Mouse (Mus musculus) yolk sac, embryonic 10.5 days (tissue): Measurements from ENCODE around the gene Adh4.
"Not testable (repeated sequence)": the region's sequence is repeated elsewhere in the genome, so short reads cannot be mapped to it uniquely, and the experiment has no call there.

Experiments
- DNase-seq: peaks from one replicate; pipeline ENCODE4 v3.0.0-alpha.2; 2017; ENCODE audit warnings: low spot score

The Adh4 gene

GRCm38 (mm10) chr3:138415121-138415690, at the start of gene Adh4:
Adh4 (plus strand) TSS chr3:138415466.
- peak; percentile 30 for DNase-seq

- no peak for DNase-seq
Observed at GRCm38 (mm10) chr3:138366181-138366580, 49.1 kb upstream of the Adh4 start.

GRCm38 (mm10) chr3:138369546-138369945, 45.7 kb upstream of the Adh4 start:
- DNase-seq = no peak

- not testable (repeated sequence) for DNase-seq
Observed at GRCm38 (mm10) chr3:138370289-138370688, 45.0 kb upstream of the Adh4 start.

- DNase-seq = no peak
Observed at GRCm38 (mm10) chr3:138373920-138374319, 41.3 kb upstream of the Adh4 start.

- no peak for DNase-seq
Observed at GRCm38 (mm10) chr3:138375148-138375547, 40.1 kb upstream of the Adh4 start.

GRCm38 (mm10) chr3:138381133-138381532, 34.1 kb upstream of the Adh4 start:
- no peak for DNase-seq

- DNase-seq = no peak
Observed at GRCm38 (mm10) chr3:138387155-138387554, 28.1 kb upstream of the Adh4 start.

- no peak for DNase-seq
Observed at GRCm38 (mm10) chr3:138404872-138405271, 10.4 kb upstream of the Adh4 start.

- peak; percentile 22 for DNase-seq
Observed at GRCm38 (mm10) chr3:138405341-138405740, 9.9 kb upstream of the Adh4 start.

- no peak for DNase-seq
Observed at GRCm38 (mm10) chr3:138405840-138406239, 9.4 kb upstream of the Adh4 start.

GRCm38 (mm10) chr3:138407920-138408319, 7.3 kb upstream of the Adh4 start:
- no peak for DNase-seq

- no peak for DNase-seq
Observed at GRCm38 (mm10) chr3:138409585-138409984, 5.7 kb upstream of the Adh4 start.

GRCm38 (mm10) chr3:138410211-138410610, 5.1 kb upstream of the Adh4 start:
- DNase-seq = no peak

GRCm38 (mm10) chr3:138419369-138419768, 4.1 kb downstream of the Adh4 start:
- DNase-seq = no peak

GRCm38 (mm10) chr3:138420385-138420784, 5.1 kb downstream of the Adh4 start:
- no peak for DNase-seq

- DNase-seq = no peak
Observed at GRCm38 (mm10) chr3:138423664-138424063, 8.4 kb downstream of the Adh4 start.

GRCm38 (mm10) chr3:138424247-138424646, 9.0 kb downstream of the Adh4 start:
- DNase-seq = no peak

GRCm38 (mm10) chr3:138430360-138430976, 15.2 kb downstream of the Adh4 start:
- DNase-seq = no peak

- no peak for DNase-seq
Observed at GRCm38 (mm10) chr3:138431835-138432234, 16.6 kb downstream of the Adh4 start.

GRCm38 (mm10) chr3:138438716-138439115, 23.4 kb downstream of the Adh4 start:
- no peak for DNase-seq

GRCm38 (mm10) chr3:138442203-138442602, 26.9 kb downstream of the Adh4 start:
- no peak for DNase-seq

- DNase-seq = peak; percentile 96
Observed at GRCm38 (mm10) chr3:138442612-138443464, 27.6 kb downstream of the Adh4 start, which contains the start of gene Adh5. Adh5 (plus strand) TSS chr3:138443093.
